19 mouse cellular contexts compared by ENCODE assay signal in genomic region chr3:156253172-156253934, GRCm38 (mm10).
DNase-seq lines count a peak whose midpoint lies in the region; ATAC-seq and TF ChIP-seq lines count a peak whose summit lies in the region.
"Had no signal": no experiment of that assay in that cellular context is flagged by ENCODE, and none has a peak within 500 bp of the region (broad histone marks: within the 10 kb centered on the region; RNA-seq: fewer than 3 reads in every experiment).

No protein-coding gene starts in this region.

- WGBS in hindbrain, embryonic 10.5 days: 76% methylated on average over 7 of the region's 7 CpGs
- WGBS in hindbrain, embryonic 14.5 days: 69% methylated on average over 7 of the region's 7 CpGs
- WGBS in hindbrain, embryonic 12.5 days: 68% methylated on average over 7 of the region's 7 CpGs
- 70% methylated on average over 7 of the region's 7 CpGs for WGBS in midbrain, embryonic 11.5 days
- 58% methylated on average over 7 of the region's 7 CpGs for WGBS in neural tube, embryonic 12.5 days
- WGBS in heart, adult 2 months: 78% methylated on average over 7 of the region's 7 CpGs

- DNase-seq in hindbrain, embryonic 10.5 days (ENCODE audit: low spot score): no peak
- DNase-seq in hindbrain, embryonic 14.5 days (ENCODE audit: low spot score): no peak
- no peak for DNase-seq in midbrain, embryonic 11.5 days (ENCODE audit: low spot score, missing footprints)
- DNase-seq in heart, adult 2 months: no peak
- no peak for DNase-seq in left cerebral cortex, postnatal 25 days (ENCODE audit: low spot score in 2 of 2)
- DNase-seq in yolk sac, embryonic 10.5 days (ENCODE audit: low spot score): no peak
- DNase-seq: B cell, adult 2 months; cerebellum, adult 9-10 months; gastrocnemius, postnatal 25 days; heart, postnatal 10 days; lung, postnatal 10 days; right cerebral cortex, postnatal 14 days had no signal

- H3K4me3 ChIP-seq in hindbrain, embryonic 10.5 days: no peak overlapping the region
- H3K4me3 ChIP-seq in hindbrain, embryonic 14.5 days (replicated peaks; ENCODE audit: low read length): no peak overlapping the region
- no peak overlapping the region for H3K4me3 ChIP-seq in hindbrain, embryonic 12.5 days
- H3K4me3 ChIP-seq in midbrain, embryonic 11.5 days (ENCODE audit: low read depth, low read length): no peak overlapping the region
- H3K4me3 ChIP-seq in neural tube, embryonic 12.5 days: no peak overlapping the region
- H3K4me3 ChIP-seq in heart, adult 2 months: no peak overlapping the region
- H3K4me3 ChIP-seq: heart, embryonic 10.5 days; intestine, embryonic 15.5 days; limb, embryonic 15.5 days; megakaryocyte, embryonic 14.5 days had no signal

- no peak overlapping the region for H3K9ac ChIP-seq in hindbrain, embryonic 14.5 days
- no peak overlapping the region for H3K9ac ChIP-seq in hindbrain, embryonic 12.5 days
- H3K9ac ChIP-seq in midbrain, embryonic 11.5 days (ENCODE audit: low read length): no peak overlapping the region
- H3K9ac ChIP-seq in neural tube, embryonic 12.5 days: no peak overlapping the region
- H3K9ac ChIP-seq in heart, adult 2 months (ENCODE audit: low read depth, low read length): no peak overlapping the region
- H3K9ac ChIP-seq: intestine, embryonic 15.5 days; limb, embryonic 15.5 days had no signal

- ATAC-seq in hindbrain, embryonic 14.5 days (ENCODE audit: low FRiP score): no peak
- ATAC-seq in hindbrain, embryonic 12.5 days (ENCODE audit: low FRiP score): peak; percentile 48; the same call in 1 of the 2 replicates
- peak; percentile 70 for ATAC-seq in midbrain, embryonic 11.5 days (ENCODE audit: low FRiP score)
- ATAC-seq in neural tube, embryonic 12.5 days (ENCODE audit: low FRiP score, low read depth): peak; percentile 68
- ATAC-seq: intestine, embryonic 15.5 days had no signal

- no peak for TF ChIP-seq POLR2A in heart, adult 2 months (IDR thresholded peaks at IDR 0.05; ENCODE audit: insufficient read depth, low read depth, low read length)

- H3K36me3 ChIP-seq in hindbrain, embryonic 10.5 days: no peaks in the 10 kb centered on the region
- no peaks in the 10 kb centered on the region for H3K36me3 ChIP-seq in hindbrain, embryonic 14.5 days (replicated peaks; ENCODE audit: control insufficient read depth, insufficient read depth)
- H3K36me3 ChIP-seq in hindbrain, embryonic 12.5 days: no peaks in the 10 kb centered on the region
- H3K36me3 ChIP-seq in midbrain, embryonic 11.5 days (ENCODE audit: control insufficient read depth, insufficient read depth, low read length): no peaks in the 10 kb centered on the region
- no peaks in the 10 kb centered on the region for H3K36me3 ChIP-seq in neural tube, embryonic 12.5 days
- no peaks in the 10 kb centered on the region for H3K36me3 ChIP-seq in heart, adult 2 months (ENCODE audit: control insufficient read depth, insufficient read depth, low read length)
- H3K36me3 ChIP-seq: heart, embryonic 10.5 days; intestine, embryonic 15.5 days; limb, embryonic 15.5 days had no signal

- no peak overlapping the region for H3K4me2 ChIP-seq in hindbrain, embryonic 14.5 days (replicated peaks)
- H3K4me2 ChIP-seq in hindbrain, embryonic 12.5 days (replicated peaks): no peak overlapping the region
- H3K4me2 ChIP-seq in midbrain, embryonic 11.5 days: no peak overlapping the region
- no peak overlapping the region for H3K4me2 ChIP-seq in neural tube, embryonic 12.5 days (replicated peaks)
- H3K4me2 ChIP-seq: intestine, embryonic 15.5 days; limb, embryonic 15.5 days had no signal

- H3K79me2 ChIP-seq in heart, adult 2 months (replicated peaks; ENCODE audit: control insufficient read depth, insufficient read depth, low read length): no peaks in the 10 kb centered on the region

- no peak for TF ChIP-seq EP300 in heart, adult 2 months (IDR thresholded peaks at IDR 0.05; ENCODE audit: insufficient read depth, low read depth, low read length)

- H3K27me3 ChIP-seq in hindbrain, embryonic 10.5 days (ENCODE audit: insufficient read depth, poor library complexity, severe bottlenecking): no peaks in the 10 kb centered on the region
- H3K27me3 ChIP-seq in hindbrain, embryonic 14.5 days (ENCODE audit: control insufficient read depth, insufficient read depth, low read length): no peaks in the 10 kb centered on the region
- H3K27me3 ChIP-seq in hindbrain, embryonic 12.5 days: no peaks in the 10 kb centered on the region
- H3K27me3 ChIP-seq in midbrain, embryonic 11.5 days (ENCODE audit: control insufficient read depth, insufficient read depth, low read length): no peaks in the 10 kb centered on the region
- no peaks in the 10 kb centered on the region for H3K27me3 ChIP-seq in neural tube, embryonic 12.5 days (replicated peaks)
- no peaks in the 10 kb centered on the region for H3K27me3 ChIP-seq in heart, adult 2 months (ENCODE audit: control insufficient read depth, insufficient read depth, low read length)
- H3K27me3 ChIP-seq: intestine, embryonic 15.5 days; limb, embryonic 15.5 days; megakaryocyte, embryonic 14.5 days had no signal

- H3K4me1 ChIP-seq in hindbrain, embryonic 10.5 days (replicated peaks): peaks cover 8% of the 10 kb centered on the region
- no peaks in the 10 kb centered on the region for H3K4me1 ChIP-seq in hindbrain, embryonic 14.5 days (replicated peaks; ENCODE audit: control insufficient read depth, insufficient read depth, low read length)
- peaks cover 7% of the 10 kb centered on the region; the same call in 1 of the 2 replicates for H3K4me1 ChIP-seq in hindbrain, embryonic 12.5 days
- no peaks in the 10 kb centered on the region for H3K4me1 ChIP-seq in midbrain, embryonic 11.5 days (ENCODE audit: control insufficient read depth, insufficient read depth, low read length)
- H3K4me1 ChIP-seq in neural tube, embryonic 12.5 days: no peaks in the 10 kb centered on the region
- no peaks in the 10 kb centered on the region for H3K4me1 ChIP-seq in heart, adult 2 months (ENCODE audit: control insufficient read depth, insufficient read depth, low read length)
- H3K4me1 ChIP-seq: heart, embryonic 10.5 days; intestine, embryonic 15.5 days; limb, embryonic 15.5 days; megakaryocyte, embryonic 14.5 days had no signal

- H3K27ac ChIP-seq in hindbrain, embryonic 10.5 days: peak overlapping the region; percentile 70
- H3K27ac ChIP-seq in hindbrain, embryonic 14.5 days: no peak overlapping the region
- no peak overlapping the region; the same call in 1 of the 2 replicates for H3K27ac ChIP-seq in hindbrain, embryonic 12.5 days
- H3K27ac ChIP-seq in midbrain, embryonic 11.5 days (ENCODE audit: low read depth, low read length): no peak overlapping the region
- no peak overlapping the region for H3K27ac ChIP-seq in neural tube, embryonic 12.5 days
- H3K27ac ChIP-seq in heart, adult 2 months: no peak overlapping the region
- H3K27ac ChIP-seq: heart, embryonic 10.5 days; intestine, embryonic 15.5 days; kidney, postnatal 0 days; limb, embryonic 15.5 days had no signal

- no peak for TF ChIP-seq CTCF in heart, adult 2 months (IDR thresholded peaks at IDR 0.05)

- no peaks in the 10 kb centered on the region for H3K9me3 ChIP-seq in hindbrain, embryonic 10.5 days
- H3K9me3 ChIP-seq in hindbrain, embryonic 14.5 days (ENCODE audit: control insufficient read depth, low read length): no peaks in the 10 kb centered on the region
- H3K9me3 ChIP-seq in hindbrain, embryonic 12.5 days (replicated peaks): no peaks in the 10 kb centered on the region
- no peaks in the 10 kb centered on the region; the same call in 1 of the 2 replicates for H3K9me3 ChIP-seq in midbrain, embryonic 11.5 days (ENCODE audit: control insufficient read depth, low read length)
- no peaks in the 10 kb centered on the region for H3K9me3 ChIP-seq in neural tube, embryonic 12.5 days
- H3K9me3 ChIP-seq: intestine, embryonic 15.5 days; limb, embryonic 15.5 days; megakaryocyte, embryonic 14.5 days had no signal

- intact Hi-C loops in heart, adult 2 months (cut with DNase I): no loop called here
- intact Hi-C loops in left cerebral cortex, postnatal 25 days (cut with DNase I): no loop called here
